Mouse (Mus musculus): Measurements from ENCODE around the gene Psmc2. TPM values are rescaled to one million over a fixed set of nuclear protein-coding genes. Genes with fewer than 3 reads are reported as not detected.
A peak's percentile ranks its signal among the peaks of the same experiment; 100 is the strongest.

Psmc2 gene
- polyA plus RNA-seq, 1 experiment from 2014 or later, result 253 TPM

GRCm38 (mm10) chr5:21745966-21746365 is 39.1 kb upstream of the Psmc2 start:
- no peaks in the 10 kb centered on the region for H3K4me1 ChIP-seq (ENCODE audit: control insufficient read depth, insufficient read depth, low read length)
- WGBS, result 89% methylated on average over 7 of the region's 8 CpGs
- no peak for ATAC-seq (ENCODE audit: low FRiP score)
- H3K27me3 ChIP-seq (ENCODE audit: control insufficient read depth, insufficient read depth, low read length), result no peaks in the 10 kb centered on the region
- peaks cover 36% of the 10 kb centered on the region for H3K36me3 ChIP-seq (ENCODE audit: control insufficient read depth, insufficient read depth, low read length)
- H3K27ac ChIP-seq (ENCODE audit: low read depth, low read length), result no peak overlapping the region
- no peak overlapping the region for H3K4me2 ChIP-seq
- no peaks in the 10 kb centered on the region for H3K9me3 ChIP-seq (ENCODE audit: control insufficient read depth, low read length)
- DNase-seq (ENCODE audit: low spot score, missing footprints), result peak; percentile 69
- no peak overlapping the region for H3K9ac ChIP-seq (ENCODE audit: low read length)
- no peak overlapping the region for H3K4me3 ChIP-seq (ENCODE audit: low read depth, low read length)

- Histone ChIP-seq H3K4me3 (ENCODE audit: low read depth, low read length) (no peak overlapping the region), H3K9me3 (ENCODE audit: control insufficient read depth, low read length) (no peaks in the 10 kb centered on the region)
- DNase-seq (ENCODE audit: low spot score, missing footprints), result peak; percentile 72
These were observed 16.6 kb upstream of the Psmc2 start for GRCm38 (mm10) chr5:21768506-21768905.

GRCm38 (mm10) chr5:21769841-21770240 is 15.2 kb upstream of the Psmc2 start:
- H3K9ac ChIP-seq (ENCODE audit: low read length), result no peak overlapping the region
- H3K27me3 ChIP-seq (ENCODE audit: control insufficient read depth, insufficient read depth, low read length), result no peaks in the 10 kb centered on the region
- H3K27ac ChIP-seq (ENCODE audit: low read depth, low read length), result no peak overlapping the region
- WGBS, result 91% methylated on average over 6 of the region's 6 CpGs
- no peak overlapping the region for H3K4me2 ChIP-seq
- no peak overlapping the region for H3K4me3 ChIP-seq (ENCODE audit: low read depth, low read length)
- H3K4me1 ChIP-seq (ENCODE audit: control insufficient read depth, insufficient read depth, low read length), result no peaks in the 10 kb centered on the region
- no peaks in the 10 kb centered on the region for H3K9me3 ChIP-seq (ENCODE audit: control insufficient read depth, low read length)
- peak; percentile 49 for DNase-seq (ENCODE audit: low spot score, missing footprints)
- peaks cover 18% of the 10 kb centered on the region for H3K36me3 ChIP-seq (ENCODE audit: control insufficient read depth, insufficient read depth, low read length)
- ATAC-seq (ENCODE audit: low FRiP score), result no peak

More at GRCm38 (mm10) chr5:21768506-21768905, 16.6 kb upstream of the Psmc2 start:
- Histone ChIP-seq H3K4me2 (no peak overlapping the region), H3K27ac (ENCODE audit: low read depth, low read length) (no peak overlapping the region), H3K27me3 (ENCODE audit: control insufficient read depth, insufficient read depth, low read length) (no peaks in the 10 kb centered on the region), H3K9ac (ENCODE audit: low read length) (no peak overlapping the region), H3K4me1 (ENCODE audit: control insufficient read depth, insufficient read depth, low read length) (no peaks in the 10 kb centered on the region), H3K36me3 (ENCODE audit: control insufficient read depth, insufficient read depth, low read length) (peaks cover 23% of the 10 kb centered on the region)
- 92% methylated on average over 4 of the region's 4 CpGs for WGBS
- no peak for ATAC-seq (ENCODE audit: low FRiP score)

- WGBS, result 92% methylated on average over 6 of the region's 6 CpGs
- DNase-seq (ENCODE audit: low spot score, missing footprints) (peak; percentile 8), ATAC-seq (ENCODE audit: low FRiP score) (no peak)
- Histone ChIP-seq H3K4me3 (ENCODE audit: low read depth, low read length) (no peak overlapping the region), H3K9ac (ENCODE audit: low read length) (no peak overlapping the region), H3K4me1 (ENCODE audit: control insufficient read depth, insufficient read depth, low read length) (no peaks in the 10 kb centered on the region), H3K4me2 (no peak overlapping the region), H3K36me3 (ENCODE audit: control insufficient read depth, insufficient read depth, low read length) (peaks cover 22% of the 10 kb centered on the region), H3K9me3 (ENCODE audit: control insufficient read depth, low read length) (no peaks in the 10 kb centered on the region), H3K27ac (ENCODE audit: low read depth, low read length) (no peak overlapping the region), H3K27me3 (ENCODE audit: control insufficient read depth, insufficient read depth, low read length) (no peaks in the 10 kb centered on the region)
These were observed 8.6 kb upstream of the Psmc2 start for GRCm38 (mm10) chr5:21776491-21776890.

GRCm38 (mm10) chr5:21784161-21785052 is 676 bp upstream of the Psmc2 start:
- Histone ChIP-seq H3K4me2 (peak overlapping the region; percentile 91), H3K4me1 (ENCODE audit: control insufficient read depth, insufficient read depth, low read length) (peaks cover 11% of the 10 kb centered on the region; the same call in 1 of the 2 replicates), H3K36me3 (ENCODE audit: control insufficient read depth, insufficient read depth, low read length) (peaks cover 20% of the 10 kb centered on the region), H3K9me3 (ENCODE audit: control insufficient read depth, low read length) (no peaks in the 10 kb centered on the region), H3K27me3 (ENCODE audit: control insufficient read depth, insufficient read depth, low read length) (no peaks in the 10 kb centered on the region), H3K27ac (ENCODE audit: low read depth, low read length) (peak overlapping the region; percentile 54; the same call in 1 of the 2 replicates), H3K9ac (ENCODE audit: low read length) (peak overlapping the region; percentile 67), H3K4me3 (ENCODE audit: low read depth, low read length) (peak overlapping the region; percentile 93)
- WGBS, result 1% methylated on average over 51 of the region's 51 CpGs
- ATAC-seq (ENCODE audit: low FRiP score) (peak; percentile 83), DNase-seq (ENCODE audit: low spot score, missing footprints) (peak; percentile 93)

GRCm38 (mm10) chr5:21785776-21786175 is 693 bp downstream of the Psmc2 start:
- H3K4me2 ChIP-seq, result no peak overlapping the region
- H3K27me3 ChIP-seq (ENCODE audit: control insufficient read depth, insufficient read depth, low read length), result no peaks in the 10 kb centered on the region
- peaks cover 11% of the 10 kb centered on the region; the same call in 1 of the 2 replicates for H3K4me1 ChIP-seq (ENCODE audit: control insufficient read depth, insufficient read depth, low read length)
- H3K36me3 ChIP-seq (ENCODE audit: control insufficient read depth, insufficient read depth, low read length), result peaks cover 14% of the 10 kb centered on the region
- H3K9ac ChIP-seq (ENCODE audit: low read length), result no peak overlapping the region
- H3K27ac ChIP-seq (ENCODE audit: low read depth, low read length), result no peak overlapping the region
- no peak overlapping the region; the same call in 1 of the 2 replicates for H3K4me3 ChIP-seq (ENCODE audit: low read depth, low read length)
- no peak for DNase-seq (ENCODE audit: low spot score, missing footprints)
- ATAC-seq (ENCODE audit: low FRiP score), result no peak
- 75% methylated on average over 7 of the region's 7 CpGs for WGBS
- H3K9me3 ChIP-seq (ENCODE audit: control insufficient read depth, low read length), result no peaks in the 10 kb centered on the region

- 3% methylated on average over 48 of the region's 51 CpGs for WGBS
- Histone ChIP-seq H3K4me1 (ENCODE audit: control insufficient read depth, insufficient read depth, low read length) (peaks cover 11% of the 10 kb centered on the region; the same call in 1 of the 2 replicates), H3K27ac (ENCODE audit: low read depth, low read length) (peak overlapping the region; percentile 32), H3K9ac (ENCODE audit: low read length) (peak overlapping the region; percentile 80), H3K4me3 (ENCODE audit: low read depth, low read length) (peak overlapping the region; percentile 66), H3K36me3 (ENCODE audit: control insufficient read depth, insufficient read depth, low read length) (peaks cover 7% of the 10 kb centered on the region; the same call in 1 of the 2 replicates), H3K27me3 (ENCODE audit: control insufficient read depth, insufficient read depth, low read length) (no peaks in the 10 kb centered on the region), H3K9me3 (ENCODE audit: control insufficient read depth, low read length) (no peaks in the 10 kb centered on the region), H3K4me2 (peak overlapping the region; percentile 77)
- ATAC-seq (ENCODE audit: low FRiP score) (peak; percentile 81), DNase-seq (ENCODE audit: low spot score, missing footprints) (peak; percentile 99)
These were observed 1.4 kb downstream of the Psmc2 start for GRCm38 (mm10) chr5:21786258-21787185.

GRCm38 (mm10) chr5:21787186-21788105 is 2.4 kb downstream of the Psmc2 start:
- no peak overlapping the region for H3K27ac ChIP-seq (ENCODE audit: low read depth, low read length)
- peak overlapping the region; percentile 77 for H3K4me2 ChIP-seq
- peaks cover 2% of the 10 kb centered on the region; the same call in 1 of the 2 replicates for H3K36me3 ChIP-seq (ENCODE audit: control insufficient read depth, insufficient read depth, low read length)

More at GRCm38 (mm10) chr5:21787186-21788105, 2.4 kb downstream of the Psmc2 start:
- no peak for ATAC-seq (ENCODE audit: low FRiP score)
- Histone ChIP-seq H3K9ac (ENCODE audit: low read length) (peak overlapping the region; percentile 80), H3K4me1 (ENCODE audit: control insufficient read depth, insufficient read depth, low read length) (peaks cover 11% of the 10 kb centered on the region; the same call in 1 of the 2 replicates), H3K4me3 (ENCODE audit: low read depth, low read length) (peak overlapping the region; percentile 66), H3K27me3 (ENCODE audit: control insufficient read depth, insufficient read depth, low read length) (no peaks in the 10 kb centered on the region), H3K9me3 (ENCODE audit: control insufficient read depth, low read length) (no peaks in the 10 kb centered on the region)
- DNase-seq (ENCODE audit: low spot score, missing footprints), result no peak
- 40% methylated on average over 11 of the region's 11 CpGs for WGBS
